Mouse (Mus musculus): Measurements from ENCODE around the gene Osbpl2.

Osbpl2 gene

GRCm38 (mm10) chr2:180118661-180119438, at the start of gene Osbpl2:
Gene Osbpl2 (plus strand): TSS chr2:180119306.
- DNase-seq (ENCODE audit: low read depth, low spot score) = peak; percentile 98

GRCm38 (mm10) chr2:180069770-180070480, 49.2 kb upstream of the Osbpl2 start:
- no peak for DNase-seq (ENCODE audit: low read depth, low spot score)

- peak; percentile 88 for DNase-seq (ENCODE audit: low read depth, low spot score)
Measured at GRCm38 (mm10) chr2:180070481-180071453, 48.3 kb upstream of the Osbpl2 start, which contains the start of gene Mtg2. Gene Mtg2 (plus strand): TSS chr2:180070588.

- DNase-seq (ENCODE audit: low read depth, low spot score) = no peak
Measured at GRCm38 (mm10) chr2:180071671-180072070, 47.4 kb upstream of the Osbpl2 start.

- no peak for DNase-seq (ENCODE audit: low read depth, low spot score)
Measured at GRCm38 (mm10) chr2:180072886-180073285, 46.2 kb upstream of the Osbpl2 start.

GRCm38 (mm10) chr2:180077622-180078021, 41.5 kb upstream of the Osbpl2 start:
- no peak for DNase-seq (ENCODE audit: low read depth, low spot score)

GRCm38 (mm10) chr2:180080680-180081079, 38.4 kb upstream of the Osbpl2 start:
- DNase-seq (ENCODE audit: low read depth, low spot score) = no peak

- no peak for DNase-seq (ENCODE audit: low read depth, low spot score)
Measured at GRCm38 (mm10) chr2:180083063-180083462, 36.0 kb upstream of the Osbpl2 start.

GRCm38 (mm10) chr2:180084565-180084964, 34.5 kb upstream of the Osbpl2 start:
- DNase-seq (ENCODE audit: low read depth, low spot score) = no peak

GRCm38 (mm10) chr2:180085926-180086636, 33.0 kb upstream of the Osbpl2 start:
- no peak for DNase-seq (ENCODE audit: low read depth, low spot score)

GRCm38 (mm10) chr2:180086637-180087027, 32.5 kb upstream of the Osbpl2 start:
- no peak for DNase-seq (ENCODE audit: low read depth, low spot score)

- DNase-seq (ENCODE audit: low read depth, low spot score) = no peak
Measured at GRCm38 (mm10) chr2:180087472-180087871, 31.6 kb upstream of the Osbpl2 start.

- no peak for DNase-seq (ENCODE audit: low read depth, low spot score)
Measured at GRCm38 (mm10) chr2:180090285-180090684, 28.8 kb upstream of the Osbpl2 start.

GRCm38 (mm10) chr2:180095711-180096110, 23.4 kb upstream of the Osbpl2 start:
- no peak for DNase-seq (ENCODE audit: low read depth, low spot score)

- DNase-seq (ENCODE audit: low read depth, low spot score) = no peak
Measured at GRCm38 (mm10) chr2:180097585-180097984, 21.5 kb upstream of the Osbpl2 start.

GRCm38 (mm10) chr2:180098167-180098566, 20.9 kb upstream of the Osbpl2 start:
- no peak for DNase-seq (ENCODE audit: low read depth, low spot score)

- DNase-seq (ENCODE audit: low read depth, low spot score) = no peak
Measured at GRCm38 (mm10) chr2:180099529-180099928, 19.6 kb upstream of the Osbpl2 start.

GRCm38 (mm10) chr2:180103151-180103977, 15.7 kb upstream of the Osbpl2 start:
- DNase-seq (ENCODE audit: low read depth, low spot score) = no peak

- DNase-seq (ENCODE audit: low read depth, low spot score) = peak; percentile 59
Measured at GRCm38 (mm10) chr2:180103978-180104658, 15.0 kb upstream of the Osbpl2 start, which contains the start of gene Hrh3. Gene Hrh3 (minus strand): TSS chr2:180104488.
